Mouse (Mus musculus) midbrain, embryonic 12.5 days (tissue): ENCODE results near the gene Rnh1. TPM values are rescaled to one million over a fixed set of nuclear protein-coding genes. Genes with fewer than 3 reads are reported as not detected.

Source experiments
- ATAC-seq: fragments of 200-750 bp; cut with Nextera tagmentation; 2 replicates; pipeline ENCODE4 v1.8.0; 2017; ENCODE audit warnings: low read depth, moderate TSS enrichment, moderate library complexity; ENCODE audit not compliant: low FRiP score
- H3K27ac ChIP-seq: fragments of 300-500 bp; sonication (generic); replicated peaks from 2 replicates; pipeline ENCODE4 v1.5.1; 2016; ENCODE audit warnings: mild to moderate bottlenecking
- H3K27me3 ChIP-seq: fragments of 300-500 bp; sonication (generic); 2 replicates; pipeline ENCODE4 v1.6.1; 2016; ENCODE audit warnings: mild to moderate bottlenecking
- H3K36me3 ChIP-seq: fragments of 300-500 bp; sonication (generic); 2 replicates; pipeline ENCODE4 v1.6.1; 2016
- H3K4me1 ChIP-seq: fragments of 300-500 bp; sonication (generic); 2 replicates; pipeline ENCODE4 v1.6.1; 2016
- H3K4me2 ChIP-seq: fragments of 300-500 bp; sonication (generic); replicated peaks from 2 replicates; pipeline ENCODE4 v1.6.1; 2016; ENCODE audit warnings: mild to moderate bottlenecking, moderate library complexity
- H3K4me3 ChIP-seq: fragments of 300-500 bp; sonication (generic); 2 replicates; pipeline ENCODE4 v1.5.1; 2016; ENCODE audit warnings: mild to moderate bottlenecking
- H3K9ac ChIP-seq: fragments of 300-500 bp; sonication (generic); replicated peaks from 2 replicates; pipeline ENCODE4 v1.6.1; 2016; ENCODE audit warnings: mild to moderate bottlenecking, moderate library complexity
- H3K9me3 ChIP-seq: fragments of 300-500 bp; sonication (generic); 2 replicates; pipeline ENCODE4 v1.6.1; 2016; ENCODE audit warnings: mild to moderate bottlenecking
- WGBS: fragments of 180-500 bp; shearing (Covaris S2); methylation state at CpG from one replicate; pipeline ENCODE4 v1.1.7; 2016; 5-methylcytosine and 5-hydroxymethylcytosine counted together
- polyA plus RNA-seq: library from polyadenylated mRNA; unstranded; fragments of >200 nt; fragmentation: Nextera tagmentation; extraction: Ambion mirVana; gene quantifications from 2 replicates; pipeline ENCODE4 v1.2.1, GENCODE M21; 2016

Gene Rnh1
- 47.4 and 54.9 TPM in 2 replicates for polyA plus RNA-seq

DNA sequence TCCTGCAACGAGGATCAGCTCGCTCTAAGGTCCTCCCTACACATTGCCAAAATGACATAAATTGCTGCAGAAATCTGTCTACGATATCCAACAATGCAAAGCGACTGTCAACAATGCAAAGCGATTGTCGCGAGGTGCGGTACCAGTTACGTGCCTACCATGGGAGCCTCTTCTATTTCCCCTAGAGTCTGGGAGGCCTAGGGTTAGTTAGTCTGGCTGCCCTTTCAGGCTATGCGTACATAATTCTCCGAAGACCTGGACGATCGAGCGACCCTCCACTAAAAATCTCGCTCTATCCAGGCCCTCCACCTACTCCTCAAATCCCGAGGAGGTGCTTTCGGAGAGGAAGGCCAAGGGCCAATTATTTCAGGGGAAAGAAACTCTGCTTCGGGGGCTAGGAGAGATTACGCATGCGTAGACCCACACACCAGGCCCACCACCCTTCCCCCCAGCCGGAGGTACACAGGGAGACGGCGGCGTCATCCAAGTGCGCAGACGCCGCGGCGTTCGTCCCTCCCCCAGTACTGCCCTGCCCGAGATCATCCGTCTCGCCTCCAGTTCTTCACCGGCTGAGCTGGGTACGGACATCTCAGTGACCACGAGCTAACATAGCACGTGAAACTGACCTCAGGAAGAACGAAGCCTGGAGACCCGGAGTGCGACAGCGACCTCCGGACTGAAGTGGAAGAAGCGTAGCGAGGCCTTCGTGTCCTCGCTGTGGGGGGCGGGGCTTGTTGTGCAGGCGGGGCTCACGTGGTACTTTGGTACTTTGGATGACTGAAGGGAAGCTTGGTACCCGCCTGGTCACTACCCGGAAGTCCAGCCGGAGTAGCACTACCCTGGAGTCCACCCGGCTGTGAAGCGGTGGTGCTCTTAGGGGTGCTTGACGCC, at the start of gene Rnh1:
Gene Rnh1, minus strand, starts transcription at position 742 of the 891 bp plus-strand sequence.
- ATAC-seq = peak; percentile 98
- H3K4me3 ChIP-seq = peak within 1 kb of the TSS; percentile 53
- H3K9me3 ChIP-seq = no peaks in the 10 kb centered on the region
- peaks cover 22% of the 10 kb centered on the region for H3K4me1 ChIP-seq
- WGBS = 3% methylated on average over 55 of the region's 55 CpGs
- H3K4me2 ChIP-seq = peak within 1 kb of the TSS; percentile 55
- H3K27me3 ChIP-seq = 0 out of 2 replicates have a peak, but pooled peaks cover 4% of the 10 kb centered on the region
- H3K9ac ChIP-seq = peak within 1 kb of the TSS; percentile 62
- no peaks in the 10 kb centered on the region for H3K36me3 ChIP-seq
- peak within 1 kb of the TSS; percentile 92 for H3K27ac ChIP-seq

DNA sequence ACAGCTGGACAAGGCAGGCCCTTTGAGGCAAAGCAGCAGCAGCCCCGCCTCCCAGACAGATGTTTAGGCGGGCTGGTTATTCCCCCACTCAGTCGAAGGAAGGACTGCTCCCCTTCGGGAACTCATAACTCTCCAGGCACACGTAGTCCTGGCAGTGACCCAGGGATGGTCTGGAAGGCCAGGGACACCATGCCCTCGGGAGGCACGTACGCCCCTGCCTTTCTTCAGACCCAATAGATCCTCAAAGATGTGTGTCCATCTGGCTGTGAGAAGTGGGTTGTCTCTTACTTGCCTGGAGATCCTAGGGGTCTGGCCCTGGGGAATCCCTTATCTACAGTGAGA, 49.4 kb upstream of the Rnh1 start:
- peak overlapping the region; percentile 37; the same call in 1 of the 2 replicates for H3K9ac ChIP-seq
- no peak for ATAC-seq
- no peaks in the 10 kb centered on the region for H3K9me3 ChIP-seq
- H3K27ac ChIP-seq = peak overlapping the region; percentile 78
- WGBS = 15% methylated on average over 8 of the region's 8 CpGs
- peaks cover 26% of the 10 kb centered on the region for H3K4me1 ChIP-seq
- H3K27me3 ChIP-seq = no peaks in the 10 kb centered on the region
- H3K4me3 ChIP-seq = peak overlapping the region; percentile 50
- H3K4me2 ChIP-seq = peak overlapping the region; percentile 84
- H3K36me3 ChIP-seq = peaks cover 29% of the 10 kb centered on the region

DNA sequence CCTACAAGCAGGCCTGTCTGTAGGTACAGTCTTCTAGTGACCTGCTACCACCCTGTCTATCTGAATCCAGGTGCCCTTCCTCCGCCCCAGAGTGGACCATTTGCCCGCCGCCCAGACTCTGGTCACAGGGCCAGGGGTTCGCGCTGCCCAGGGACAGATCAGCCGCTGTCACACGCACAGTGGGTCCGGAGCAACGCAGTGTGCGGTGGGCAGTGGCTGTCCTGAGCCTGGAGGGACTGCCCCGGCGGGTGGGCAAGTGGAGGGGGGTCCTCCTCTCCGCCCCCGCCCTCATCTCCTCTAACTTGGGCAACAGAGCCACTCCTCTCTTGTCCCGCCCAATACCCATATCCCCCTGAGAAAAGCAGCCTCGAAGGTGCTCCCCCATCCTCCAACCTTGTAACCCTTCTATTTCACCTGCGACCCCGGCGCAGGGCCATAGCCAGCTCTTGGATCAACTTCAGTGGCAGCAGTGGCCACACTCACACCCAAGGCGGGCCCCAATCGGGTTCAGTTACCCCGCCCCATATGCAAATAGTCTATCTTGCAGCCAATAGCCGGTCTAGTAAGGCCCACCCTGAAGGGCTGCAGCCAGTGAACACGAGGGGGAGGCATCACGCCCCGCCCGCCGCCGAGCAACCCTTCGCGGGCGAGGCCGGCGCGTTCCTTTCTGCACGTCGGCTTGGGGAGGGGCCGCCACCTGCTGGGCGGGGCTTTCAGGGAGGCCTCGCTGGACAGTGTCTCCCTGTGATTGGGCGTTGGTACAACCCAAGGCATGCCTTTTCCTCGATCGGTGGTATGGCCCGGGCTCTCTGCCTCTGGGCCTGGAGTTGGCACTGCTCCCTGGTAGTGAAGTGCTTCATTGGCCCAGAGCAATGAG, 48.8 kb upstream of the Rnh1 start:
- Histone ChIP-seq H3K4me3 (peak overlapping the region; percentile 50), H3K27me3 (no peaks in the 10 kb centered on the region), H3K9me3 (no peaks in the 10 kb centered on the region), H3K4me1 (peaks cover 32% of the 10 kb centered on the region), H3K9ac (peak overlapping the region; percentile 61), H3K36me3 (peaks cover 29% of the 10 kb centered on the region), H3K4me2 (peak overlapping the region; percentile 84), H3K27ac (peak overlapping the region; percentile 78)
- 2% methylated on average over 44 of the region's 44 CpGs for WGBS
- peak; percentile 98 for ATAC-seq

- WGBS = 87% methylated on average over 1 of the region's 1 CpGs
- H3K36me3 ChIP-seq = peaks cover 29% of the 10 kb centered on the region
- H3K9me3 ChIP-seq = no peaks in the 10 kb centered on the region
- H3K4me3 ChIP-seq = no peak overlapping the region
- 0 out of 2 replicates have a peak overlapping the region, but pooled peaks have one; percentile 61 for H3K9ac ChIP-seq
- no peaks in the 10 kb centered on the region for H3K27me3 ChIP-seq
- peaks cover 37% of the 10 kb centered on the region for H3K4me1 ChIP-seq
- H3K27ac ChIP-seq = no peak overlapping the region; the same call in 1 of the 2 replicates
- no peak for ATAC-seq
- peak overlapping the region; percentile 84; the same call in 1 of the 2 replicates for H3K4me2 ChIP-seq
These were observed 47.7 kb upstream of the Rnh1 start for GRCm38 (mm10) chr7:141220377-141220776.

DNA sequence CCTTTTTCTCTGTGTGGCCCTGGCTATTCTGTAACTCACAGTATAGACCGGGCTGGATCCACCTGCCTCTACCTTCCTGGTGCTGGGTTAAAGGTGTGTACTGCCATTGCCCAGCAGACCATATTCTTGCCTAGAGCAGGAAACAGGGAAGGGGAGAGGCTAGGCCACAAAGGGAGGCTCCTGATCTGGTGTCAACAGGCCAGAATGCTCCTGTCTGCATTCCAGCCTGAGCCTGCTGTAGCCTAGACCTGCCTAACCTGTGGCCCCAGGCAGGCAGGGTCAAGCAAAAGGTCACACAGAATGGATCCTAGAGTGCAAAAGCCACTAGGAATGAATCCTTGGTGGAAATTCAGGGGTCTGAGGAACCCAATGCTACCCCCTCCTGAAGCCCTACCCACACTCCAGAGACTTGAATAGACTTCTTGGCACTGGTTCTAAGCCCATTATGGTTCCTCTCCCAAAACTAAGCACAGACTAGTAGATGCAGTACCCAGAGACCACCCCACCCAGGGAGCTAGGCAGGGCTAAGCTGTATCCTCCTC, 47.0 kb upstream of the Rnh1 start:
- WGBS = 90% methylated on average over 1 of the region's 1 CpGs
- Histone ChIP-seq H3K9ac (no peak overlapping the region), H3K36me3 (peaks cover 29% of the 10 kb centered on the region), H3K9me3 (no peaks in the 10 kb centered on the region), H3K4me2 (no peak overlapping the region), H3K27me3 (no peaks in the 10 kb centered on the region), H3K4me1 (peaks cover 43% of the 10 kb centered on the region), H3K27ac (no peak overlapping the region), H3K4me3 (no peak overlapping the region)
- no peak for ATAC-seq

DNA sequence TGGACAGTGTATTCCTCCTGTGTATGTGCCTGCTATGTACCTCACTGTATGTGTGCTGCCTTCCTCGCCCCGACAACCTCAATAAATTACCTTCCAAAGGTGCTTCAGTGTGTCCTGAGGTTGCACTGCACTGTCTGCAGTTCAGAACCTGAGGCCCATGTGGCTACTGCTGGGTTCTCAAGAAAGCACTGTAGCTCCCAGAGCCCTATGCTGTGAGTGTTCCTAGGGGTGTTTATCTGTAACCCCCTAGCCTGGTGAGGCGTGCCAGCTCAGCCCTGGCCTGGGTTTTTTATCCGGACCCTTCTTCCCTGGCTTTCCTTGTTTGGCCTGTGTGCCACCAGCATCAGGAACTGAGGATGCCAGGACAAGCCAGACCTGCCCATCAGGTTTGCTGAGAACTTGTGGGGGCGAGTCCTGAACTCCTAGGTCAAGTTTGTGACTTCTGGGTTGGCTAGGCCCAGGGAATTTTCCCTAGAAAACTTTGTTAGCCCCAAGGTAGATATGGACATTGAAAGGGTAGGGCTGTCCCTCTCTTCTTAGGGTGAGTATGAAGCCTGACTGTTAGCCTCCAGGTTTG, 46.0 kb upstream of the Rnh1 start:
- Histone ChIP-seq H3K36me3 (peaks cover 29% of the 10 kb centered on the region), H3K27me3 (no peaks in the 10 kb centered on the region), H3K4me2 (no peak overlapping the region), H3K27ac (no peak overlapping the region), H3K4me1 (peaks cover 48% of the 10 kb centered on the region), H3K9me3 (no peaks in the 10 kb centered on the region), H3K4me3 (no peak overlapping the region), H3K9ac (no peak overlapping the region)
- ATAC-seq = no peak
- WGBS = 86% methylated on average over 5 of the region's 5 CpGs

- H3K27me3 ChIP-seq = no peaks in the 10 kb centered on the region
- H3K4me1 ChIP-seq = peaks cover 48% of the 10 kb centered on the region
- H3K27ac ChIP-seq = no peak overlapping the region
- 84% methylated on average over 3 of the region's 3 CpGs for WGBS
- no peak for ATAC-seq
- H3K36me3 ChIP-seq = peaks cover 29% of the 10 kb centered on the region
- H3K4me3 ChIP-seq = no peak overlapping the region
- no peaks in the 10 kb centered on the region for H3K9me3 ChIP-seq
- H3K4me2 ChIP-seq = no peak overlapping the region
- no peak overlapping the region for H3K9ac ChIP-seq
These were observed 45.5 kb upstream of the Rnh1 start for GRCm38 (mm10) chr7:141218141-141218540.

- Histone ChIP-seq H3K36me3 (peaks cover 29% of the 10 kb centered on the region), H3K9ac (no peak overlapping the region), H3K4me1 (peaks cover 45% of the 10 kb centered on the region), H3K27me3 (no peaks in the 10 kb centered on the region), H3K9me3 (no peaks in the 10 kb centered on the region), H3K4me2 (no peak overlapping the region), H3K4me3 (no peak overlapping the region), H3K27ac (no peak overlapping the region)
- 91% methylated on average over 17 of the region's 17 CpGs for WGBS
- ATAC-seq = no peak
These were observed 44.8 kb upstream of the Rnh1 start for GRCm38 (mm10) chr7:141217343-141218013.

DNA sequence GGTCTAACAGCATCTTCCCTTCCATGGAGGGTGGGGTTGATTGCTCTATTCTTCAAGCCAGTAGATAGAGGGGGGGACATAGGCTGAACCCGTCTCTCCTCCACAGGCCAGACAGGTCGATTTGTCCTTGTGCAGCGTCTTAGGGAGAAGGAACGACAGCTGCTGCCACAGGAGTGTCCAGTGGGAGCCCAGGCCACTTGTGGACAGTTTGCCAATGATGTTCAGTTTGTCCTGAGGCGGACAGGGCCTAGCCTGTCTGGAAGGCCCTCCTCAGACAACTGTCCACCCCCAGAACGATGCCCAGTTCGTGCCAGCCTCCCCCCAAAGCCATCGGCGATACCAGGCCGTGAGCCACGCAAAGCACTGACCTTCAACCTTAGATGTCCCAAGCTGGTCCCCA, 44.2 kb upstream of the Rnh1 start:
- H3K36me3 ChIP-seq = peaks cover 29% of the 10 kb centered on the region
- H3K4me3 ChIP-seq = peak overlapping the region; percentile 62
- 93% methylated on average over 11 of the region's 11 CpGs for WGBS
- H3K27ac ChIP-seq = no peak overlapping the region; the same call in 1 of the 2 replicates
- no peak for ATAC-seq
- H3K9me3 ChIP-seq = no peaks in the 10 kb centered on the region
- H3K4me2 ChIP-seq = peak overlapping the region; percentile 97
- no peaks in the 10 kb centered on the region for H3K27me3 ChIP-seq
- H3K4me1 ChIP-seq = peaks cover 39% of the 10 kb centered on the region
- peak overlapping the region; percentile 79; the same call in 1 of the 2 replicates for H3K9ac ChIP-seq

GRCm38 (mm10) chr7:141215880-141216733, 43.5 kb upstream of the Rnh1 start:
- Histone ChIP-seq H3K9ac (peak overlapping the region; percentile 79), H3K27me3 (no peaks in the 10 kb centered on the region), H3K9me3 (no peaks in the 10 kb centered on the region), H3K4me3 (peak overlapping the region; percentile 62), H3K36me3 (peaks cover 29% of the 10 kb centered on the region), H3K4me1 (peaks cover 33% of the 10 kb centered on the region), H3K27ac (peak overlapping the region; percentile 94; the same call in 1 of the 2 replicates), H3K4me2 (peak overlapping the region; percentile 97)
- ATAC-seq = peak; percentile 67
- under 1% methylated on average over 41 of the region's 42 CpGs for WGBS
